Mouse (Mus musculus): ENCODE results near the gene Luc7l2.

- TF ChIP-seq CTCF (IDR thresholded peaks at IDR 0.05; ENCODE audit: low read depth, low read length): no peak
- TF ChIP-seq TAL1 (conservative IDR thresholded peaks at IDR 0.05; ENCODE audit: low read depth, low read length): no peak
- TF ChIP-seq GATA1 (IDR thresholded peaks at IDR 0.05; ENCODE audit: borderline replicate concordance, low read length): no peak
- TF ChIP-seq POLR2AphosphoS5 (IDR thresholded peaks at IDR 0.05; ENCODE audit: insufficient replicate concordance, low read depth, low read length): no peak
- TF ChIP-seq GATA2 (IDR thresholded peaks at IDR 0.05; ENCODE audit: borderline replicate concordance, low read depth, low read length): no peak
Measured at GRCm38 (mm10) chr6:38576096-38576495, 25.0 kb downstream of the Luc7l2 start.

Data from G1E (cell line).